Mouse (Mus musculus): ENCODE data around the gene Nrxn3.
A peak's percentile ranks its signal among the peaks of the same experiment; 100 is the strongest.

Nrxn3 gene

DNA sequence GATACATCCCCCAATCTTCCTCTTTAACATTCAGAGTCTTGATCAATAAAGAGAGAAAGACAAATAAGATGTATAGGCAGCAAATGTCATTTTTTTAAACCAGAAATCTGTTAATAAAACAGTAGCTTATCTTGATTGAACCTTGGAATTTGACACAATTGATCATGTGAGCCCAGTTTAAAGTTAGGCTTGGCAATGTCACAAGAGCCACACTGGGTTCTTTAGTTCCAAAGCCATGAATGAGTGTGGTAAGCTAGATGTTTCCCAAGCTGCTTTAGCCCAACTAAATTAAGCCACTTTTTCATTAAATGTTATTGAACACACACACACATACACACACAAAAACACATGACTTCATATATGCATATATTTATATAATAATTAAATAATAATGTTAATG, 786.3 kb downstream of the Nrxn3 start:
- DNase-seq (ENCODE audit: low read depth, low spot score), result no peak

DNA sequence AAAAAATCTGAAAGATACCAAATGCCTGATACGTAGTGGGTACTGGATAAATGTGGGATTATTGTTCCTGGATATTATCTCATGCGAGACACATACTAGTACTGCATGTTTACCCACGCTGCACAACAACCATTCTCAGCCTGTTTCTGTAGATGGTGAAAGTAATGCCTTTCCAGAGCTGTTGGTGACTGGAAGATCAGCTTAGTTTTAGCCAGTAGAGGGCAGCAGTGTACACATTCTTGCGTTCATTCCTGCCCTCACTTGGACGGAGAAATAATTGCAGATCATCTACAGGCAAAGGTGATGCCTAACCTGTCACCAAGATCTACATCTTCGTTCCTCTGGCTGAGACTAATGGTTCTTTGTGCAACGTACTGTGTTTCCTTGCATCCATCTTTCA, 791.1 kb downstream of the Nrxn3 start:
- DNase-seq (ENCODE audit: low read depth, low spot score), result peak; percentile 40

DNA sequence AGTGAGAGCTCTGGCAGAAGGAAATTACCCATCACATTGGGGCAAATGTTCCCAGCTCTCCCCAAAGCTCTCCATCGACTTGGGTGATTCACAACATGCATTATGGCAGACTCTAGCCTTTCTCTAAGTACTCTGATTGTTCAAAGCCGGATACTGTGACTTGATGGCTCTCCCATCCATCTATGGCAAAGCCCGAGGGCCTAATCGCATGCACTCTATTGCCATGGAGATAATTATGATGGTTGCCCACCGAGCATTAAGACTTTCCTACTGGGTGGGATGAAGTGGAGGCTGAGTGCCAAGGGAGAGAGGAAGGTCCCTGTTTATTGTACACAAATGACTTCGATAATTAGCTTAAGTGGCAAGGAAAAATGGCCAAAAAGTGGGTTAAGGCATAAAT, 793.4 kb downstream of the Nrxn3 start:
- DNase-seq (ENCODE audit: low read depth, low spot score), result no peak

DNA sequence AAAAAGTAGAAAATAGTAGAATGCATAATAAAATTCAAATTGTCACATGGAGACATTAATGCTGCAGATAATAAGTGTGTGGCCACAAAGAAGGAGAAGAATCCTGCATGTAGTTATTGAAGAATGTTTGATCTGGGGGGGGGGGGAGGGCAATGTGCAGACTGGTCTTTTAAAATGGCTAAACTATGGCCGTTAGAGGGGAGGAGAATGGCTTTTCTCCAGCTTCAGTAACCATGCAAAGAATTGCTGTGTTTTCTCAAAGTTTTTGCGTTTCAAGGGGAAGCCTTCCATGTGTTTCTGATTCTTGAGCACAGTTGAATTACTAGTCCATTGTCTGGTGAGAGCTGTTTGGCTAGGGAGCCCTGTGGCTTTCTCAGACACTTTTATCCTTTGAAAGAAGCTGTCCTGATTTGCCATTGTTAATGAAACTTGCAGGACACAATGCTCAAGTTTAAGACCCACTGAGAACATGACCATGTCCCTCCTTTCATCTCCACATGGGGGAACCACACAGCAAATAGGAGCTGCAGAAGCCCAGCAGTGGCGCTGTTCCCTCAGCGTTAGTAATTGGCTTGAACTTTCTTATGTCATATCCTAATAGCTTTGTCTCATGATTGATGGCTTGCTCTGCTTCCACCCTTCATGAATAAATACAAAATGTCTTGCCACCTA, 808.1 kb downstream of the Nrxn3 start:
- peak; percentile 24 for DNase-seq (ENCODE audit: low read depth, low spot score)

DNA sequence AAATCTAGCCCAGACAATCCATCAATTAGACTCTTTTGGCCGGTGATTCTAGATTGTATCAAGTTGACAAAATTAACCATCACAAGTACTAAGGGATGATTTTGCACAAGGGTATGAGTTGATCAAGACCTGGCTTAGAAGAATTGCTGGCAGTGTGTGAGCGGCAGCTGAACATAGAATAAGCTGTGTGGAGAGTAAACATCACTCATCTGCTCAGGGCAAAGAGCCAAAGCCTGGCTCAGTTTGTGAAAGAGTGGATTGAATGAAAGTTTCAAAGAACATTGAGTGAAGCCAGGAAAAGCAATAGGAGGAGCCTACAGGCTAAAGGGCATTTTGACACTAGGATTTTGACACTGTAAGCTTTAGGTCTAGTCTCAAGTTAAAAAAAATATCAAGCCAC, 828.6 kb downstream of the Nrxn3 start:
- DNase-seq (ENCODE audit: low read depth, low spot score), result no peak

DNA sequence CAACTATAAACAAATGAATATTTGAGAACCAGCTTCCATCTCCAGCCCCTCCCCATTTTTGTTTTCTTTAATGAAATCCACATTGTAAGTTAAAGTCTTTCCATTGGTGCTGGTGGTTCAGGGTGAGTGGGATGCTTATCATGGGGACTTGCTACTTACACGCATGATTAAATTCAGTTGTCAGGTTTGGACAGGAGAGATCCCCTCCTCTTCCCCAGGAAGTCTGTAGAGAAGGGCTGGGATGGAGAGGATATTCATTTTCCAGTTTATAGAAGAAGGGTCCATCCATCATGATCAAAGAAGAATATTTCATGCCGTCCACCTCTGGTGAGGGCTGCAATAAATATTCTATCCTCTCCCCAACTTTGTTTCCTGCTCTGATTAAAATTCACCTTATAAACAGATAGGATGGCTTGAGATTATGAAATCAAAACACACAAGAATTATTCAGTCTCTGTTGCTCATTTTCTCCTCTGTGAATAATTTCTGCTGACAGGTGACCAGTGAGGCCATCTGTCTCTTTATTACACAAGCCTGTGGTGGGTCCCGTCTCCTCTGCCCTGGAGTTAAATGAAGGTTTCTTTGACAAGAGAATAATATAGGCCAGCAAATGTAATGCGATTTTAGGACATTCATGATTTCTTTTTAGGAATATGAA, 830.7 kb downstream of the Nrxn3 start:
- DNase-seq (ENCODE audit: low read depth, low spot score), result no peak

DNA sequence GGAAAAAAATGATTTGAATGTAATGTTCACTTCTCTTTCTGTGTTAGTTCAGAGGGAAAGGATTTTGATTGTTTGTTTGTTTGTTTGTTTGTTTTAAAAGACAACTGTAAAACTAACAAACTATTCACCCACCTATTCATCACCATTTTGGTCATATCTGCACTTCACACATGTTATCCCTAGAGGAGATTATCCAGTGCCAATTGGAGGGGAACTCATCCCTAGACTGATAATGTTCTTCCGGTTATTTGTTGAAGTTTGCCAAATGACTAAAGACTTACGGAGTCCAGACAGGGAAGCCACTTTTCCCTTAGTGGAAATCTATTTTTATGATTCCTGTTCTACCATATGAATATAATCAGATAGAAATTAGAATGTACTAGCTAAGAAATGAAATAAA, 831.5 kb downstream of the Nrxn3 start:
- no peak for DNase-seq (ENCODE audit: low read depth, low spot score)

DNA sequence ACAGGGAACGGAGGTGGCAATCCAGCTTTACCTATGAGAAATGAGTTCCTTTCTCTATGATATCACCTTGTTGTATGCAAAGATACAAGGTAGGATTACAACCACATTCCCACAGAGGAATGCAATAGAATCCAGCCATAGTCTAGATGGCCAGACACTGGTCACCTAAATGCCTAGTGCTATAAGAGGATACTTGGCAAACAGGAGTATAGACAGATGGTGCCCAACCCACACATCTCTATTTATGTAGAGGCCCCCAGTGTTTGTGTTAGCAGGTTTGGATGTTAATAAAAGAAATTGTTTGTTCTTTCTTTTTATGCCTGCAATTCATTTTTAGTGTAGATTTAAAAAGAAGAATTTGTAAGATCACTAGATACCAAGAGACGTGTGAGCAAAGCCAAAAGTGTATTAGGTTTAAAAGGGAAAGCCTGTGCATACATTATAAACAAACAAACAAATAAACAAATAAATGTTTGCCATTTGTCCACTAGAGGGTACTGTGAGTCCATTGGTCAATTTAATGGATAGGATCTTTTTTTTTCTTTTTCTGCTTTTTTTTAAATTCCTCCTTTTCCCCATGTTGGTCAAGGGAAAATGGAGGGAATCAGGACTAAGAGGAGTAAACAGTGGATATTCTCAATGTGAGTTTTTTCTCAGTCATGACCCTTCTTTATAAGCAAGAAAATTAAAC, 832.2 kb downstream of the Nrxn3 start:
- DNase-seq (ENCODE audit: low read depth, low spot score), result no peak

DNA sequence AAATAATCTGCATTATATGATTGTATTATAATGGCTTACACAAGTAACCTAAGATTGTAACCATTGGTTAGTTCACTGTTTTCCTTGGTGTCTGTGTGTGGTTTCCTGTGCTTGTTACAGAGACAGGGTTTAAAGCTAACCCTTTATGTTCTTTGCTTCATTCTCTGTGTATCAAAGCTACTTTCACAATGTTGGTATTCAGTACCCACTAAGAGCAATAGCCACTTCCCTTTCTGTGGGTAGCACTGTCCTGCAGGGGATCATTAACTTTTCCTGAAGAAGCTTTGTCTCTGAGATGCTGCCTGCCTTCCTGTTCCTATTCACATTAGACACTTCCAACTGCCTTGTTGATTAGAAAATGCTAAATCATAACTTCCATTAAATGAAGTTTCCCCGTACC, 836.2 kb downstream of the Nrxn3 start:
- no peak for DNase-seq (ENCODE audit: low read depth, low spot score)

DNA sequence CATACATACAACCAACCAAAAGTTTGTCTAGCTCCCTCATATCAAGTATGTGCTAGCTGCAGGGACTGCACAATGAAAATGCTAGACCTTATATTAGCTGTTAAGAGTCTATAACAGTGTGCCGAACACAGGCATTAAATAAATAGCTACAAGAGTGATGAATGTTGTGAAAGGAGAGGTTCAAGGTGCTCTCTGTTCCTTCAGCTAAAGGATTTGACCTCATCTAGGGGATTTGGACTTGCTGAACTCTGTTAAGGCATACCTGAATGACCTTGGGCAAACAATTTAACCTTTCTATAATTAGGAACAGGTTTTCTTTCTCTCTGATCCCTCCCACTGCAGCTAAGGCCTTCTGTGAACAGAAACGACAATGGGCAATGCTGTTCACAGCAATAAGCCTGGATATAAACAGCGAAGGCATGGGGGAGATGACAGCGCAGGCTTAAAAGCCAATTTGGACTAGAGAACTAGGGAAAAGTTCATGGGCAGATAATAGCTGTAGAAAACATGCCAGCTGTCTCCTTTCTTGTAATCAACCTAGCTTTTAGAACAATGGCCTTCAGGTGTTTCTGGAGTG, 839.4 kb downstream of the Nrxn3 start:
- DNase-seq (ENCODE audit: low read depth, low spot score), result no peak

DNA sequence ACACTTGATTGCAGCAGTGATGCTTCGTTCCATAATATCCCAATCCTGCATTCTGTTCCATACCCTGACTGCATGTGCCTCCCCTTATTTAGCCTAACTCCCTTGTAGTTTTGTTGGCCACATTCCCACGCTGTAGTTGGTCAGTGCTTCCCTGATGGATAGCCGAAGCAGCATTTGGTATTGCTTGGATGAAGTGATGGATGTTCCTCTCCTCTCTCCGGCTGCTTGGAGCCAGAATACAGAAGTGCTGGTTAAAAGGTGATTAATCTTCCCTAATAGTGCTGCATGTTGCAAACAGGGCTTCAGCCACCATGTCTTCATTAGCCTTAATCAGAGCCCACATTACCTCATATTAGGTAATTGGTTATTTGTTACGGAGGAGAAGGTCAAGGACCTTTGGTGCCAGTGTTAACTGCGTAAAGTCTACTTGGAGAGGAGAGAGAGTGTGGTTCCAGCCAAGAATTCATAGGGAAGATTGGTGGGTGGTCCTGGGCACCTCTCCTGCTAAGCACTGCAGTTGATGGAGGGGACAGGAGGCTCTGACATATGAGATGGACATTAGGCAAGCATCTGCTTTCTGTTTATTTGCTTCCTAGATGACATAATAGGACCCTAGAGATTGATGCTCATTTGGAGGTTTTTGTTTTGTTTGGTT, 846.2 kb downstream of the Nrxn3 start:
- DNase-seq (ENCODE audit: low read depth, low spot score), result no peak

DNA sequence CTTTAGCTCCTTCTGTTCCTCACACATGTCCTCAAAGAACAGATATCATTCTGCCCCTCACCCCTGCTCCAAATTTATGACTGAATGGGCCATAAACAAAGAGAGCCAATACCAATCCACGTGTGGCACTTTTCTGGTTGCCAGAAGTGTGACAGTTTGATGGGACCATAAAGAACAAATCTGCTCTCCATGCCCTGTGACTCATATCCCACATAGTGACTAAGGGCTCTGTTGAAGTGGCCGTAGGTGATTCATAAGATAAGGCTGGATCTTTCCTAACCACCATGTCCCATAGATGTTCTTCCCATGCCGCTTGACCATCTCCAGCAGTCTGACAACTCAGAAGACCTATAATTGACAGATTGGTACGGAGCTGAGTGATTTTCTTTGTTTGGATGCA, 869.8 kb downstream of the Nrxn3 start:
- DNase-seq (ENCODE audit: low read depth, low spot score), result no peak

DNA sequence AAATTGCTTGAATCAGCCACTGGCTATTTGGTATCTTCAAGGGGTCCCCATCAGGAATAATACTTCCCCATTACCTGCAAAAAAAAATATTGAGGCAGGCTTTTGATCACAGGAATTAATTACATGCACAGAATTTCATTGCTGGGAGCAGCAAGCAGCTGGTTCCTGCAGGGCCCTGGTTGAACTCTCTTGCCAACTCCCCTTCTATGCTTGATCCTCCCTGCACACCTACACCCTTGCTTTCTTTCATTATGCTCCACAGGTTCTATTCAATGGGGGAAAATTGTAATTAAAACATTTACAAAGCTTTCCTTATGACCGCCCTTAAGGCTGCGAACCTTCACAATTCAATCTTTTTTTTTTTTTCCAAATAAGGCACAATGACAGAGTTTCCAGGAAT, 891.0 kb downstream of the Nrxn3 start:
- DNase-seq (ENCODE audit: low read depth, low spot score), result no peak

DNA sequence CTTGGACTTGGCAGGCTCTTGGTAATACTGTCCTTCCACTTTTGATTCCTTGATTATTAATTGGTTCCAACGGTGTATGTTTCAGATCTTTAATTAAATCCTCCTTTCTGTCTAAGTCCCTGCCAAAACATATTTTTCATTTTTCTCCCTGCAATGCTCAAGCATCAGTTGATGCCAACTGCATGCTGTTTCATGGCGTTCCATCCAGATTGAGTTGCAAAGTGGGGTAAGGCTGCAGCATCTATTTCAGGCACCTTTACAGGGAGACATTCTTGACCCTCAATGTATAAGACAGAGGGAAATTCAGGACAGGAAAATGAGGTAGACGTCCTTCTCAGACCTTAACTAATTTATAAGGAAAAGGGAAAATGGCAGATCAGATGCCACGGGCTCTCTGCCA, 903.1 kb downstream of the Nrxn3 start:
- no peak for DNase-seq (ENCODE audit: low read depth, low spot score)

DNA sequence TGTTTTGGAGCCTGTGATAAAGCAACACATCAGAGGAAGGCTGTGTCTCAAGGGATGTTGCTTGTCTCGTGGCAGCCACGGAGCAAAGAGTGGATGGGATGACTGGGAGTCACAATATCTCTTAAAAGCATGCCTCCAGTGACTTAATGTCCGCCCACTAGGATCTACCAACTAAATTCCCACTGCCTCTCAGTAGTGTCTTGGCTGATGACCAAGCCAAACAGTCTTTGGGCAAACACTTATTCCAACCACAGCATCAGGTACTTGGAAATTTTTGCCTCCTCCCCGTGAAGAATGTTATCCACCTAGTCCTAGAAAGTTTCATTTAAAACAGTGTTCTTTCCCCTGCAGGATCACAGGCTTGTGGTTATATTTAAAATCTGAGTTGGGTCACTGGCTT, 917.4 kb downstream of the Nrxn3 start:
- no peak for DNase-seq (ENCODE audit: low read depth, low spot score)

DNA sequence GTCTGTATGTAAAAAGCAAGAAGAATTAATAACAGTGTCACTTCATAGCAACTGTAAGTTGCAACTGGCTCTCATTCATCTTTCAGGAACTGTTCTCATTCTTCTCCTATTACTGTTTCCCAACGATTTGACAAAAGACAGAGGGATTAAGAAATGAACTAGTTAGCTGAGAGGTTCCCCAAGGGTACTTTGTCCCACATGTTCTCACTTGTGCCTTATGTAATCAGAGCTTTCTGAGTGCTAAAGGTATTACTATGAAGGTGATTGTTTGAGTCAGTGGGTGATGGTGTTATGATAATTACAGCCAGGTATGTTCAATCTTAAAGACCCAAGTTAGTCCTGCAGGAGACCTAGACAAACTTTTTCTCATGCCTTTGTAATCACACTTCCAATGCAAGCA, 918.8 kb downstream of the Nrxn3 start:
- no peak for DNase-seq (ENCODE audit: low read depth, low spot score)

DNA sequence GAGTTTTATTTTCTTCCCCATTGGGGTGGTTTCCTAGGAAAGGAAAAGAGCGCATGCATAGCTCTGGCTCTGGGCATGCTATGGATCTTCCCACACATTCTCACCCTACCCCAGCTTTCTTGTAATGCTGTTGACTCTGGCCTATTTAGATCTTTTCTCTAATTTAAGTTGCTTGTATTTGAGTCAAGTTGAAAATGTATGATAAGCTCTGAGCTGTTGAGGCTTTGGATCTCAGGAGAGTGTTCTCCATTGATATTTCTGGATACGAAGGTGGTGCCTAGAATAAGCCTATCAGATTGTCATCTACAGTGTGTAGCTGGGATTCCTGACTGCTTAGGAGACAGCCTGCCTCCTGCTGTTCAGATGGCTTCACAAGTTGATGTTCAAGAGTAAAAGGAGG, 930.5 kb downstream of the Nrxn3 start:
- no peak for DNase-seq (ENCODE audit: low read depth, low spot score)

DNA sequence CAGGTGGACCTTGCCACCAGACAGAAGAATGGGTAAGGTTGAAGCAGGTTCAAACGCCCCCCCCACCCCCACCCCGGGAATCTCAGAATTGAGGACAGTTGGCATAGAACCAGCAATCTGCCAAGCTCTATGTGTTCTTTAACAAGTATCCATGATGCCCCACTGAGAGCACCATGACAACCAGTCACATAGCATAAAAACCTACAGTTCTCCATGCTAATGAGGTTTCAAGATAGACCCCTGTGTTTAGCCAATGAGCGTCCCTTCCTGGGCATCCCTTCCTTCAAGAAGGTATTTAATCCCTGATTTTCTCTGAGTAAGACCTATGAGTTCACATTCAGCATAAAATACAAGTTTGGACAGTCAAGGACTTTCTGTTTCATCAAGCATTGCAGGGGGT, 938.5 kb downstream of the Nrxn3 start:
- no peak for DNase-seq (ENCODE audit: low read depth, low spot score)

DNA sequence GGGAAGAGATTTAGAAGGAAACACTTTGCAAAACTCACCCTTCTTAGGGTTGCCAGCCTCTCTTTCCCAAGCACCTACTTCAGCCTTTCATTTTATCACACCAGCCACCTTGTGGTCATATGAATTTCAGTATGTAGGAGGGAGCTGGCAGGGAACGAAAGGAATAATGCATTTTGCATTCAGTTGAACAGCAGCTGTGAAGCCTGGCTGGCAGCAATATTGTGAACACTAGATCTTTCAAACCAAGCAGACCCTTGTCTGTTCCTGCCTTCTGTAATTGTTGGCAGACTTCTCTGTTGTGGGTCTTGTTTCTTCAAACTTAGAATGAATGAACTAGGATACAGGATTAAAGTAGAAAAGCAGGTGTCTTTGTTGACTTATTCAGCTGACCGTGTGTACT, 946.2 kb downstream of the Nrxn3 start:
- no peak for DNase-seq (ENCODE audit: low read depth, low spot score)

DNA sequence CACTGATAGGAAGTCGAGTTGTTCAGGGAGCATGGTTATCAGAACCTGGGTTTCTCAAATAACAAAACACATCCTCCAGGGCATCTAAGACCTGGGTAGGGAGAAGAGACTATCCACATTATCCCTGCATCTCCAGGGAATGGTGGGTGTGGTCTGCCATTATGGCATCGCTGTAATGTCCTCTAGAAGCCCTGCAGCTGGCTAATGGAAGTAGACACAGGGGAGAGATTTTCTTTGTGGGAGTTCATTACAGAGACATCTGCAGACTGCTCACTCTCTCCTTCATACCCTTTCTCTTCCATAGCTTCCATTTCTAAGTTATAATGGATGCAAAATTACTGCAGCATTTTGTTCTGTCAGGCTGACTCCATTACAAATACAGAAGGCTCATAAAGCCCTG, 950.1 kb downstream of the Nrxn3 start:
- DNase-seq (ENCODE audit: low read depth, low spot score), result no peak

DNA sequence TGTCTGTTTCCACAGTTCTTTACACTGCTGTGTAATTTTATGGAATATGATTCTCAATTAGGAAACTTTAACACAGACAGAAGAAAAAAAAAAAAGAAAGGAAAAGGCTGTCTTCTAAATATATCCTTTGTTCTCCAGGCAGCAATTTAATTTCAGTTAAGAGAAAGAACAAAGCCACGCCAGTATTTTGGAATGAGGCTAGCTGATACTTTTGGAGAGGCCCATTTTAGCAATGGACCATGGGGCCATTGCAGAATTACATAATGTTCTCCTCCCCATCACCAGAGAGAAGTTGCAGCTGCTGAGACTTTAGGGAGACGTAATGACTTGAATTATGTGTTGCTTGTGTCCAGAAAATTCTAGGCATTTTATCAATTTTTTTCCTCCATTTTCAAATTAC, 963.0 kb downstream of the Nrxn3 start:
- DNase-seq (ENCODE audit: low read depth, low spot score), result no peak

DNA sequence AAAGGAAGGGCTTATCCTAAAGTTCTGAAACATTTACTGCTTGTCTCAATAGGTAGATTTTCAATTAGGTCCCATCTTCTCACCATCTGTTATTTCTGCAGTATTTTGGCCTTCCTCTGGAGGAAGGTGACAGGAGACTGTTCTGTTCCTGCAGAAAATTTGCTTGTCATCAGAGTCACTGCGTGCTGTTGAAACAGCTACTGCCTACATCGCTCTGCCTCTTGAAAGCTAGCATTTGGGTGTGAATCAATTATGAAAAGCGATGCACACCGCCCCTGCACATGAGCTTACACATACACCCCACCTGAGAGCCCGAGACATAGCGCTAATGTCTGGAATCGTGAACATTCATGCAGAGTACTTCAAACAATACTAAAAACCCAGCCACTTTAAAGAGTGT, 966.4 kb downstream of the Nrxn3 start:
- DNase-seq (ENCODE audit: low read depth, low spot score), result no peak

All from WW6 (cell line).